Mouse (Mus musculus) MN1 (cell line): ENCODE data around the gene Meioc.

Experiments
- DNase-seq: peaks from one replicate; pipeline ENCODE4 v3.0.0-alpha.2; 2016; ENCODE audit warnings: low spot score

Meioc gene

GRCm38 (mm10) chr11:102663416-102663815, at the start of gene Meioc:
TSS of gene Meioc (plus strand) at chr11:102663716.
- no peak for DNase-seq

- no peak for DNase-seq
Measured at GRCm38 (mm10) chr11:102619449-102619848, 44.1 kb upstream of the Meioc start.

- DNase-seq, result peak; percentile 56
Measured at GRCm38 (mm10) chr11:102623876-102624789, 39.4 kb upstream of the Meioc start.

GRCm38 (mm10) chr11:102624888-102625407, 38.6 kb upstream of the Meioc start:
- peak; percentile 59 for DNase-seq

- DNase-seq, result no peak
Measured at GRCm38 (mm10) chr11:102627171-102627931, 36.2 kb upstream of the Meioc start.

- DNase-seq, result no peak
Measured at GRCm38 (mm10) chr11:102628529-102628928, 35.0 kb upstream of the Meioc start.

DNA sequence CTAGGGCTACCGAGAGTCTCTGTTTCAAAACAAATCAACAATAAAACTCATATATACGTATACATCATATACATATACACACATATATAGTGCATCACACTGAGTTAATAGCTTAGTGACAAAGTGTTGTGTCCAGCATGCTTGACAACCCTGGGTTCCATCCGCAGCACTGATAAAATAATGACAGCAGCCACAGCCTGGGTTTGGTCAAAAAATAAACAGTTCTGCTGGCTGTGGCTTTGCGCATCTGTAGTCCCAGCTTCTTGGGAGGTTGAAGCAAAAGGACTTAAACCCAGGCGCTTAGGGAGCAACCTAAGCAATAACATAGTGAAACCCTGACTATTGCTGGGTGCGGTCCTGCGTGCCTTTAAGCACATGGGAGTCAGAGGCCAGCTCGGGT, 34.1 kb upstream of the Meioc start:
- DNase-seq, result no peak

DNA sequence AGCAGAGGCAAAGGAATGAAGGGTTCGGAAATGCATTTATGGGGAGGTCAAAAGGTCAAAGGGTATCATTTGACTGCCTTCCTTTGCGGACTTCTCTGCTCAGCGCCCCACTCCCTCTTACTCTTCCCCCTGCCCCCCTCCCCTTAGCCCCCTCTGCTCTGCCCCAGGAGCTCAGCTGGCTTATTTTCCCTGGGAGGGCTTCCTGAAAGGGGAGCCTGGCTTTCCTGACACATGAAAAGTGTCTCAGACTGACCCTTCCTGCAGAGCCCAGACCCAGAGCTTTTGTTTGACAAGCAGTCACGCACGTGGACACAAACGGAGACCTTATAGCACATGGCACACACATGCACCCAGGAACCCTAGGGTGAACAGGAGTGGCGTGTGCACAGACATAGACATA, 32.8 kb upstream of the Meioc start:
- DNase-seq, result no peak

DNA sequence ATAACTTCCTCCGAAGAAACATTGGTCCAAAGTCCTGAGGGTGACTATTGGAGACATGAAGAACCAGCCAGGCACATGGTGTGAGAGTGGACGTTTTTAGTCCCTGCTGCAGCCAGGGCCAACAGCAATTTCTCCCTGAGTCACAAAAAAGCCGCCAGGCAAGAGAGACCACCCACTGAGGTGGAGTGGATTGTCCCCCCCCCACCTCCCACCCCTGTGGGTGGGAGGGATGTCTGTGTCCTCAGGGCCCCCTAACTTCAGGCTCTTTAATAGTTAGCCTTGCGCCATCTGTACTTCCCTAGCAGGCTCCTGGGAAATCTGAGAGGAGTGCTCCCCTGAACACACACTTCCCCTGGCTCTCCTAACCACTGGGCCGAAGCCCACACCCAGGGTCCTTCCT, 32.3 kb upstream of the Meioc start:
- DNase-seq, result no peak

DNA sequence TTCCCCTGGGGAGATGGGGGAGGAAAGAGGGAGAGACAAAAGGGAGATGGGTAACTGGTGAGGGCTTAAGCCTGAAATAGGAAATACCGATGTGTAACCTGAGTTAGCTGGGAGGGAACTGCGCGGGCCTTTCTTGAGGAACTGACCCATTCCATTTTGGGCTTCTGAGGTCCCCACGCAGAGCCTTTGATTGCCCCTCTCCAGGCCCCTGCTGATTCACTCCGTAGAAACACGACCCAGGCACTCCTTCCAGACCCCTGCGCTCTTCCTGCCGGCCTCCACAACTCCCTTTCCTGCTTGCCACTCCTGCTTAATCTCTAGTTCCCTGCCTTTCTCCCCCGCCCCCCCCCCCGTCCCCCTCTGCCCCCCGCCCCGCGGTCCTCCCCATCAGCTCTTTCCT, 30.8 kb upstream of the Meioc start:
- DNase-seq, result no peak

GRCm38 (mm10) chr11:102633379-102633778, 30.1 kb upstream of the Meioc start:
- DNase-seq, result no peak

- peak; percentile 27 for DNase-seq
Measured at GRCm38 (mm10) chr11:102636887-102637286, 26.6 kb upstream of the Meioc start.

DNA sequence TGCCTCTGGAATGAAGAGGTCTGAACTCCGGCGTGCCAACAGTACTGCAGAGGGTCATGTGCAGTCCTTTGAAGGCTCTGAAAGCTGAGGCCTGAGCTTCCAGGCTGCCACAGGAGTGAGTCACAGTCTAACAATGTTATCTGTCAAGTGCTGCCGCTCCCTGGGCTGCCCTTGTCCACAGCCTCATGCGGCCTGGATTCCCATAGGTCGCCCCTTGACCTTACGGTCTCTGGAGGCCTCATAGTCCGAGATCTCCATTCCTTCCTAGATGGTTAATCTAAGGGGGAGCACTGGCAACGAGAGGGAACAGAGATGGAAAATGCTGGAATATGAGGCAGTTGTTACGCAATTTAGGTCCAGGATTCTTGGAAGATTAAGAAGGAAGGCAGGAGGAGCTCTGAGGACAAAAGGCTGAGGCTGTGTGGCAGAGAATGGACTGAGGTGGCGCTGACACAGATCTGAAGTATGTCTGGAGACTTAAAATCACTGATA, 19.6 kb upstream of the Meioc start:
- DNase-seq, result peak; percentile 71

DNA sequence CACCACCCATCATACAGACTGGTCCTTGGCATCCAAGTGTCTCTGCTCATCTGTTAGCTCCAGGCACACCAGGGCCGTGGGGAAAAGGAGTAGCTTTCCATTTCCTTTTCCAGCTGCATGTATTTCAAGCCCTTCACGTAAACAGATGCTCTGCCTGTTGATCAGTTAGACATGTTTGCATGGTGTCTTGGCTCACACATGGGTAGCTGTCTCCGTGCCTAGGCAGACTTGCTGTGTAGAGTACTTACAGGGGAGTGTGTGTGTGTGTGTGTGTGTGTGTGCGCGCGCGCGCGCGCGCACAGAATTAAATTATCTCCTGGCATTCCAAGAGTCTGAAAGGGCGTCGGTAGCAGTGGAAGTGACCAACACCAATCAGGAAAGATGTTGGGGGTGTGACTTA, 17.3 kb upstream of the Meioc start:
- no peak for DNase-seq

DNA sequence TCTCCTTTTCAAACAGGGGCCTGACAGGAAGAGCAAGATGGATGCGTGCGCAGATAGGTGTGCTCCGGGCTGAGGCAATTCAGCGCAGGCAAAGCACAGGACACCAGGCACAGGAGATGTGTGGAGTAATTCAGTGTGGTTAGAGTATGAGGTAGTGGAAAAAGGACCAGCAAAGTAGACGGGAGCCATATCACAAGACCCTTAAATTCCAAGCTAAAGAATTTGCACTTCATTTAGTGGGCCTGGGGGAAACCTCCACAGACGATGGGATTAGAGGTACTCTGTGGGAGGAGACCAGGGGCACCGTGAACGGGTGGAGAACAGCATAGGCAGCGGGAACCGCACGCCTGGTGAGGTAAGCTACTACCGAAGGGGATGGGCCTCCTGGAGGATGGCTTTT, 15.6 kb upstream of the Meioc start:
- DNase-seq, result no peak

GRCm38 (mm10) chr11:102651381-102651780, 12.1 kb upstream of the Meioc start:
- peak; percentile 75 for DNase-seq

GRCm38 (mm10) chr11:102652844-102653243, 10.7 kb upstream of the Meioc start:
- DNase-seq, result peak; percentile 26

DNA sequence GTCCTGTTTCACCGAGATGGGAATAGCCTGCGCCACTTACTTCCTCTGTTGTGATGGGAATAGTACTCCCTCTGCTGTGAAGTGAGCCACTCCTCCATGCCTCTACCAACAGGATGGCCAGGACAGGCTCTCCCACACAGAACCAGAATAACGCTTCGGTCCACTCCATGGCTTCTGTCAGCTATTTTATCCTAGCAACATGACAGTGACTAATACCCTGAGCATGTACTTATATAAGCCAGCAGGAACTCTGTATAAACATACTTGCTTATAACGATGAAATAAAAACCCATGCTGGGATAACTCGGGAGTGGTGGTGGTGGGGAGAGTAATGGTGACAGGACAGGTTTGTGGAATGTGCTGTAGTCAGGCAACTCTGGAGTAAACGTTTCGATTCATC, 7.6 kb upstream of the Meioc start:
- no peak for DNase-seq

GRCm38 (mm10) chr11:102656326-102656926, 7.1 kb upstream of the Meioc start:
- peak; percentile 55 for DNase-seq

GRCm38 (mm10) chr11:102656931-102657330, 6.6 kb upstream of the Meioc start:
- DNase-seq, result no peak

DNA sequence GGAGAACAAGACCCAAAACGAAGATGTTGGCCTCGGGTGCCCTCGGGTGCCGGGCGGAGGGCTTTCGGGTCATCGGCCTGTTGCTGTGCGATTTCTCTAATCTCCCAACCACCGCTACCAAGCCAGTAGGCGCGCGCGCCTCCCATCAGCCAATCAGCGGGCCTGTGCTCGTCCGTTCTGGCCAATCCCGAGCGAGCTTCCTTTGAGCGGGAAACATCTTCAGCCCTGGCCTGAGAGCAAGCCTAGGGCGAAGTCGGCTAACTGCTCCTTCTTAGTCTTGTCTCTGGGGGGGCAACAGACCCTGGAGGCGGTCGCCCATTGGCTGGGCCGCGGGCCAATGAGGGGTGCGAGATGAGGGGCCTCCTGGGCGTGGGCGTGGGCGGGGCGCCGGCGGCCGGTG, 1.6 kb downstream of the Meioc start:
- no peak for DNase-seq
